Mouse (Mus musculus) forebrain, embryonic 11.5 days (tissue): ENCODE measurements around the gene Tle3. TPM values are rescaled to one million over a fixed set of nuclear protein-coding genes. Genes with fewer than 3 reads are reported as not detected.

ENCODE experiments used
- ATAC-seq: fragments of 200-750 bp; cut with Nextera tagmentation; replicated peaks from 2 replicates; pipeline ENCODE4 v1.8.0; 2017; ENCODE audit warnings: moderate TSS enrichment; ENCODE audit not compliant: low FRiP score
- DNase-seq: peaks from one replicate; pipeline ENCODE4 v3.0.0-alpha.2; 2017; ENCODE audit warnings: low spot score
- H3K27ac ChIP-seq: fragments of 300-500 bp; sonication (generic); 2 replicates; pipeline ENCODE4 v1.5.1; 2014; ENCODE audit warnings: low read depth, low read length
- H3K27me3 ChIP-seq: fragments of 300-500 bp; sonication (generic); 2 replicates; pipeline ENCODE4 v1.6.1; 2014; ENCODE audit warnings: mild to moderate bottlenecking, low read length, mixed read lengths; ENCODE audit not compliant: control insufficient read depth, insufficient read depth
- H3K36me3 ChIP-seq: fragments of 300-500 bp; sonication (generic); 2 replicates; pipeline ENCODE4 v1.6.1; 2014; ENCODE audit warnings: mild to moderate bottlenecking, low read length, moderate library complexity, mixed read lengths; ENCODE audit not compliant: control insufficient read depth, insufficient read depth
- H3K4me1 ChIP-seq: fragments of 300-500 bp; sonication (generic); replicated peaks from 2 replicates; pipeline ENCODE4 v1.6.1; 2014; ENCODE audit warnings: low read length, mixed read lengths; ENCODE audit not compliant: control insufficient read depth, insufficient read depth
- H3K4me2 ChIP-seq: fragments of 300-500 bp; sonication (generic); 2 replicates; pipeline ENCODE4 v1.6.1; 2014; ENCODE audit warnings: low read depth, mild to moderate bottlenecking, low read length, moderate library complexity, mixed read lengths; ENCODE audit not compliant: severe bottlenecking
- H3K4me3 ChIP-seq: fragments of 300-500 bp; sonication (generic); 2 replicates; pipeline ENCODE4 v1.5.1; 2014; ENCODE audit warnings: low read depth, low read length
- H3K9ac ChIP-seq: fragments of 300-500 bp; sonication (generic); 2 replicates; pipeline ENCODE4 v1.6.1; 2014; ENCODE audit warnings: low read length
- H3K9me3 ChIP-seq: fragments of 300-500 bp; sonication (generic); 2 replicates; pipeline ENCODE4 v1.6.1; 2016; ENCODE audit warnings: low read length, mixed read lengths; ENCODE audit not compliant: control insufficient read depth
- WGBS: fragments of 180-500 bp; shearing (Covaris S2); extraction: QIAGEN DNeasy Blood & Tissue Kit; methylation state at CpG from one replicate; pipeline ENCODE4 v1.1.7; 2014; 5-methylcytosine and 5-hydroxymethylcytosine counted together
- polyA plus RNA-seq: library from polyadenylated mRNA; unstranded; fragments of >200 nt; fragmentation: Nextera tagmentation; extraction: Ambion mirVana; gene quantifications from 2 replicates; pipeline ENCODE4 v1.2.1, GENCODE M21; 2014

The Tle3 gene
- polyA plus RNA-seq, 1 experiment from 2014 or later, result 58.2 TPM

GRCm38 (mm10) chr9:61381445-61381844 is 9.3 kb downstream of the Tle3 start:
- Histone ChIP-seq H3K27ac (no peak overlapping the region), H3K4me3 (no peak overlapping the region), H3K36me3 (peaks cover 3% of the 10 kb centered on the region; the same call in 1 of the 2 replicates), H3K4me2 (no peak overlapping the region), H3K9ac (no peak overlapping the region), H3K4me1 (peaks cover 91% of the 10 kb centered on the region), H3K9me3 (no peaks in the 10 kb centered on the region), H3K27me3 (no peaks in the 10 kb centered on the region)
- ATAC-seq (no peak), DNase-seq (no peak)
- 71% methylated on average over 3 of the region's 3 CpGs for WGBS

GRCm38 (mm10) chr9:61382595-61383186 is 10.5 kb downstream of the Tle3 start:
- Histone ChIP-seq H3K4me2 (no peak overlapping the region), H3K36me3 (peaks cover 8% of the 10 kb centered on the region; the same call in 1 of the 2 replicates), H3K9me3 (no peaks in the 10 kb centered on the region), H3K4me3 (no peak overlapping the region), H3K9ac (no peak overlapping the region), H3K27me3 (no peaks in the 10 kb centered on the region), H3K4me1 (peaks cover 87% of the 10 kb centered on the region), H3K27ac (no peak overlapping the region)
- ATAC-seq (no peak), DNase-seq (no peak)
- WGBS, result 80% methylated on average over 8 of the region's 8 CpGs

GRCm38 (mm10) chr9:61384101-61384500 is 11.9 kb downstream of the Tle3 start:
- Histone ChIP-seq H3K27ac (peak overlapping the region; percentile 73), H3K9ac (no peak overlapping the region), H3K36me3 (peaks cover 6% of the 10 kb centered on the region; the same call in 1 of the 2 replicates), H3K27me3 (no peaks in the 10 kb centered on the region), H3K4me3 (no peak overlapping the region), H3K4me2 (peak overlapping the region; percentile 43; the same call in 1 of the 2 replicates), H3K9me3 (no peaks in the 10 kb centered on the region), H3K4me1 (peaks cover 86% of the 10 kb centered on the region)
- WGBS, result 20% methylated on average over 6 of the region's 6 CpGs
- ATAC-seq (no peak), DNase-seq (no peak)

- peaks cover 6% of the 10 kb centered on the region; the same call in 1 of the 2 replicates for H3K36me3 ChIP-seq
- H3K4me2 ChIP-seq, result peak overlapping the region; percentile 43
- DNase-seq (peak; percentile 92), ATAC-seq (peak; percentile 74)
- H3K27ac ChIP-seq, result peak overlapping the region; percentile 73
- H3K4me1 ChIP-seq, result peaks cover 80% of the 10 kb centered on the region
- H3K27me3 ChIP-seq, result no peaks in the 10 kb centered on the region
- 6% methylated on average over 16 of the region's 16 CpGs for WGBS
- no peaks in the 10 kb centered on the region for H3K9me3 ChIP-seq
- H3K4me3 ChIP-seq, result no peak overlapping the region
- H3K9ac ChIP-seq, result no peak overlapping the region
Measured at GRCm38 (mm10) chr9:61384646-61385443, 12.7 kb downstream of the Tle3 start.

GRCm38 (mm10) chr9:61385753-61386152 is 13.6 kb downstream of the Tle3 start:
- DNase-seq (no peak), ATAC-seq (peak; percentile 38; the same call in 1 of the 2 replicates)
- Histone ChIP-seq H3K9me3 (no peaks in the 10 kb centered on the region), H3K4me3 (peak overlapping the region; percentile 4; the same call in 1 of the 2 replicates), H3K36me3 (peaks cover 6% of the 10 kb centered on the region; the same call in 1 of the 2 replicates), H3K27me3 (no peaks in the 10 kb centered on the region), H3K27ac (peak overlapping the region; percentile 70), H3K4me2 (peak overlapping the region; percentile 43), H3K9ac (peak overlapping the region; percentile 23), H3K4me1 (peaks cover 71% of the 10 kb centered on the region)
- 8% methylated on average over 7 of the region's 8 CpGs for WGBS

GRCm38 (mm10) chr9:61386314-61386713 is 14.1 kb downstream of the Tle3 start:
- DNase-seq (no peak), ATAC-seq (no peak)
- Histone ChIP-seq H3K27me3 (no peaks in the 10 kb centered on the region), H3K4me2 (peak overlapping the region; percentile 43), H3K9me3 (no peaks in the 10 kb centered on the region), H3K36me3 (peaks cover 6% of the 10 kb centered on the region; the same call in 1 of the 2 replicates), H3K9ac (peak overlapping the region; percentile 23; the same call in 1 of the 2 replicates), H3K4me1 (peaks cover 68% of the 10 kb centered on the region), H3K4me3 (0 out of 2 replicates have a peak overlapping the region, but pooled peaks have one; percentile 4), H3K27ac (peak overlapping the region; percentile 70)
- WGBS, result 23% methylated on average over 2 of the region's 2 CpGs

GRCm38 (mm10) chr9:61387797-61388196 is 15.6 kb downstream of the Tle3 start:
- Histone ChIP-seq H3K4me3 (no peak overlapping the region), H3K4me2 (no peak overlapping the region), H3K4me1 (peaks cover 67% of the 10 kb centered on the region), H3K9me3 (no peaks in the 10 kb centered on the region), H3K36me3 (peaks cover 6% of the 10 kb centered on the region; the same call in 1 of the 2 replicates), H3K27me3 (no peaks in the 10 kb centered on the region), H3K9ac (no peak overlapping the region), H3K27ac (no peak overlapping the region)
- 77% methylated on average over 5 of the region's 5 CpGs for WGBS
- no peak for ATAC-seq
- no peak for DNase-seq

- H3K27me3 ChIP-seq, result no peaks in the 10 kb centered on the region
- no peak overlapping the region for H3K27ac ChIP-seq
- no peak overlapping the region for H3K4me2 ChIP-seq
- no peaks in the 10 kb centered on the region for H3K9me3 ChIP-seq
- H3K4me3 ChIP-seq, result no peak overlapping the region
- peaks cover 6% of the 10 kb centered on the region; the same call in 1 of the 2 replicates for H3K36me3 ChIP-seq
- no peak for DNase-seq
- no peak for ATAC-seq
- H3K4me1 ChIP-seq, result peaks cover 63% of the 10 kb centered on the region
- no peak overlapping the region for H3K9ac ChIP-seq
- WGBS, result 59% methylated on average over 12 of the region's 12 CpGs
Measured at GRCm38 (mm10) chr9:61388214-61388613, 16.0 kb downstream of the Tle3 start.
